Mouse (Mus musculus) gonadal fat pad, adult 2 months (tissue): ENCODE data around the gene Zfp553. TPM values are rescaled to one million over a fixed set of nuclear protein-coding genes. Genes with fewer than 3 reads are reported as not detected.
"Not testable (repeated sequence)": the region's sequence is repeated elsewhere in the genome, so short reads cannot be mapped to it uniquely, and the experiment has no call there.

ENCODE experiments used
- DNase-seq: peaks from one replicate; pipeline ENCODE4 v3.0.0-alpha.2; 2012; ENCODE audit warnings: low read depth
- polyA plus RNA-seq: library from polyadenylated mRNA; depleted of rRNA; stranded (reverse); fragments of >200 nt; gene quantifications from 2 replicates; pipeline ENCODE4 v1.2.3, GENCODE M21; 2012

Zfp553 gene
- polyA plus RNA-seq, 1 experiment, result 13.4 TPM

DNA sequence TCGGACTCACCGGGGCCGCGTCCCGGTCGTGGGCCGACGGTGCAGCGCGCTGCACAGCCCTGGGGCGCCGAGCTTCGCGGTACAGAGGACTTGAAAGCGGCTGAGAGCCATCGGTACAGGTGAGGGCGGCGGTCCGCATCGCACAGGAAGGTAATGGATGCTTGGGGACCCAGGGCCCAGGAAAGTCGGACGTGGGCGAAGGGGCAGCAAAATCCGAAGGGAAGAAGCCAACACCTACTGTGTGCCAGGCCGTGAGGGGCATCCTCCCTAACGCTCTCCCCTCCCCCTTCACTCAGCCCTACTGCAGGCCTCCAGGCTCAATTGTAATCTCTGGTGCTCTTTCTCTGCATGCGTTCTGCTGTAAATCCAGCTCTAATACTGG is 498 bp downstream of the Zfp553 start:
- DNase-seq, result no peak

- DNase-seq, result no peak
Measured at GRCm38 (mm10) chr7:127233765-127234164, 904 bp downstream of the Zfp553 start.

- no peak for DNase-seq
Measured at GRCm38 (mm10) chr7:127234777-127235176, 1.9 kb downstream of the Zfp553 start.

DNA sequence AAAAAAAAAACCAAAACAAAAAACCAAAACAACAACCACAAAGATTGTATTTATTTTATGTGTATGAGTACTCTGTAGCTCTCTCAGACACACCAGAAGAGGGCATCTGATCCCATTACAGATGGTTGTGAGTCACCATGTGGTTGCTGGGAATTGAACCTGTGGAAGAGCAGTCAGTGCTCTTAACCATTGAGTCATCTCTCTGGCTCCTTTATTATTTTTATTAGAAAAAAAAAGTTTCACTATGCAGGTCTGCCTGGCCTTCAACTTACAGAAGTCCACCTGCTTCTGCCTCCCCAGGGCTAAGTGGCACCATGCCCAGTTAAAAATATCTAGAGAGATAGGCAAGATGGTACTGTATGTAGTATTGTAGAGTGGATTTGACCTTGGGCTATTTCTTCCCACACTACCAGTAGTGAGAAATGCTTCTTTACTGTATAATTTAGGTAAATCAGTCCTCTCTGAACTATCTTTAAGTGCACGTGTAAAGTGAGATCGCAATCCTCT is 10.6 kb downstream of the Zfp553 start:
- DNase-seq, result no peak

DNA sequence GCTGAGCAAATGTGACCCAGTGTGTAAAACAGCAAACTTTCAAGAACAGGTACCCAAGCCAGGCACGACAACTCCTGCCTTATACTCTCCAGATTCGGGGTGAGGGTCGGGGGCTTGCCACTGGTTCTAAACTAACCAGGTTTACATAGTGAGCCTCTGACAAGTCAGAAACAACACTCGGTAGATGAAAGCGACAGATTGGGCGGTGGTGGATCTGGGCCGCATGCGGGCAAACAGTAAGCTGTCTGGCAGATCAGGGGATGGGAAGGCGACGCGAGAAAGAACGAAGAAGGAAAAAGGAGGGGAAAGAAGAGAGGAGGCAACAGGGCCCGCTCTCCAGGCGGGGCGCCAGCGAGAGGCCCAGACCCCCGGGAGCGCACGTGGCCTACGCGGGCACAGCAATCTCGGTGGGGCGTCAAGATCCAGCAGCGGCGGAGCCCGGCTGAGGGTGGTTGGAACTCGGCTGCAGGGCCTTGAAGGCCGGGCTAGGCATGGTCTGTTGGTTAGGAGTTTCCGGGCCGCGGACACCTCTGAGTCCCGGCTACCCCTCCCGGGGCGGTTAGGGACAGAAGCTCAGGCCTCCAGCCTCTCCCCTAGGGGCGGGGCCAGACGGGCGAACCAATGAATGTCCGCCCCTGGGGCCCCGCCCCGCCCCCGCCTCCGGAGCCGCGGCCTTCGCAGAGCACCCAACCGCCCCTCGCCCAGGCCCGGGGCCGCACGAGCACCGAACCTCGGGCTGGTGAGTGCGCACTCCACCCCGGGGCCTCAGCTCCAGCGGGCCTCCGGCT is 11.2 kb downstream of the Zfp553 start, which contains the start of gene Zfp771:
Zfp771 (plus strand) TSS at position 405 of the 788 bp plus-strand sequence.
- no peak for DNase-seq

DNA sequence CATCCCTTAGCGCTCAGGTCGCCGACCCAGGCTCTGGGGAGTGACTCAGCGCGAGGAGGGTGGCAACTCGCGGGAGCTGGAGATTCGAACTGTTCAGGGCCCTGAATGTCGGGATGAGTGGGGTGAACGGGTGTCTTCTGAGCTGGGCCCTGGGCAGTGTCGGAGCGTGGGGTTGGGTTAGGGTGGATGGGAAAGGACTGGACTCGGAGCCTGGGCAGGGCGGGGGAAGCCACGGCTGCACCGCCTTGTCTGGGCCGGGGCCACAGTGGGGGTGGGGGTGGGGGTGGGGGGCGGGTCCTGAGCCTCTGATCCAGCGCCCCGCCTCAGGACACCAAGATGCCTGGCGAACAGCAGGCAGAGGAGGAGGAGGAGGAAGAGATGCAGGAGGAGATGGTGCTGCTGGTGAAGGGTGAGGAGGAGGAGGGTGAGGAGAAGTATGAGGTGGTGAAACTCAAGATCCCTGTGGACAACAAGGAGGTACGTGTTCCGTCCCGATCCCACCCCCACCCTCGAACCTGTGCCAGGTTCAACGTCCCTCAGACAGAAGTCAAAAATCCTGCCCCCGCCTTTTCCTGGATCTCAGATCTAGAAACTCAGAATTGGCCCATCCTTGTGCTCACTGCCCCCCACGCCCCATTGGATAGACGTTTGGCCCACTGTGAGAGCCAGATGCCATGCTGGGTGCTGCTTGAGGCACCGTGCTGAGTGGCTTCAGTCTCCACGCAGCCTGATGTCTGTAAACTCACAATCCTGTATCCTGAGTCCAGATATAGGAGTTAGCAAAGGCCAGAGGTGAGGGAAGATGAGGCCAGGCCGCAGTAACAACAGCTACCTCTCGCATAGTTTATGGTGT is 12.0 kb downstream of the Zfp553 start:
- no peak for DNase-seq

GRCm38 (mm10) chr7:127250511-127250910 is 17.6 kb downstream of the Zfp553 start:
- not testable (repeated sequence) for DNase-seq

GRCm38 (mm10) chr7:127252414-127252813 is 19.6 kb downstream of the Zfp553 start:
- no peak for DNase-seq

- no peak for DNase-seq
Measured at GRCm38 (mm10) chr7:127253341-127253740, 20.5 kb downstream of the Zfp553 start.

DNA sequence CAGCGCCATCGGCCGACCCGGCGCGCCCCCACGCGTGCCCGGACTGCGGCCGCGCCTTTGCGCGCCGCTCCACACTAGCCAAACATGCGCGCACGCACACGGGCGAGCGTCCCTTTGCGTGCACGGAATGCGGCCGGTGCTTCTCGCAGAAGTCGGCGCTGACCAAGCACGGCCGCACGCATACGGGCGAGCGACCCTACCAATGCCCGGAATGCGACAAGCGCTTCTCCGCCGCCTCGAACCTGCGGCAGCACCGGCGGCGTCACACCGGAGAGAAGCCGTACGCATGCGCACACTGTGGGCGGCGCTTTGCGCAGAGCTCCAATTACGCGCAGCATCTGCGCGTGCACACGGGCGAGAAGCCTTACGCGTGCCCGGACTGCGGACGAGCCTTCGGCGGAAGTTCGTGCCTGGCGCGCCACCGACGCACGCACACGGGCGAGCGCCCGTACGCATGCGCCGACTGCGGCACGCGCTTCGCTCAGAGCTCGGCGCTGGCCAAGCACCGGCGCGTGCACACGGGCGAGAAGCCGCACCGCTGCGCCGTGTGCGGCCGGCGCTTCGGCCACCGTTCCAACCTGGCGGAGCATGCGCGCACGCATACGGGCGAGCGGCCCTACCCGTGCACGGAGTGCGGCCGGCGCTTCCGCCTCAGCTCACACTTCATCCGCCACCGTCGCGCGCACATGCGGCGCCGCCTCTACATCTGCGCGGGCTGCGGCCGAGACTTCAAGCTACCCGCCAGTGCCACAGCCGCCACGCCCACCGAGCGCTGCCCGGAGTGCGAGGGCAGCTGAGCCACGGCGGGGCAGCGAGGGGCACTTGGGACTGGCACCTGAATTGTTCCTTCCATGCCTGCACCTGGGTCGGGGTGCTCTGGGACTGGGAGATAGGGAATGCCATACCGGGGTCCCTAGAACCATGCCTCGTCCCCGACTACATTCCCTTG is 21.2 kb downstream of the Zfp553 start:
- no peak for DNase-seq

- DNase-seq, result no peak
Measured at GRCm38 (mm10) chr7:127255008-127255407, 22.1 kb downstream of the Zfp553 start.

GRCm38 (mm10) chr7:127255965-127256364 is 23.1 kb downstream of the Zfp553 start:
- DNase-seq, result no peak

- DNase-seq, result no peak
Measured at GRCm38 (mm10) chr7:127256518-127256917, 23.7 kb downstream of the Zfp553 start.

- DNase-seq, result no peak
Measured at GRCm38 (mm10) chr7:127259186-127259905, 26.5 kb downstream of the Zfp553 start.

DNA sequence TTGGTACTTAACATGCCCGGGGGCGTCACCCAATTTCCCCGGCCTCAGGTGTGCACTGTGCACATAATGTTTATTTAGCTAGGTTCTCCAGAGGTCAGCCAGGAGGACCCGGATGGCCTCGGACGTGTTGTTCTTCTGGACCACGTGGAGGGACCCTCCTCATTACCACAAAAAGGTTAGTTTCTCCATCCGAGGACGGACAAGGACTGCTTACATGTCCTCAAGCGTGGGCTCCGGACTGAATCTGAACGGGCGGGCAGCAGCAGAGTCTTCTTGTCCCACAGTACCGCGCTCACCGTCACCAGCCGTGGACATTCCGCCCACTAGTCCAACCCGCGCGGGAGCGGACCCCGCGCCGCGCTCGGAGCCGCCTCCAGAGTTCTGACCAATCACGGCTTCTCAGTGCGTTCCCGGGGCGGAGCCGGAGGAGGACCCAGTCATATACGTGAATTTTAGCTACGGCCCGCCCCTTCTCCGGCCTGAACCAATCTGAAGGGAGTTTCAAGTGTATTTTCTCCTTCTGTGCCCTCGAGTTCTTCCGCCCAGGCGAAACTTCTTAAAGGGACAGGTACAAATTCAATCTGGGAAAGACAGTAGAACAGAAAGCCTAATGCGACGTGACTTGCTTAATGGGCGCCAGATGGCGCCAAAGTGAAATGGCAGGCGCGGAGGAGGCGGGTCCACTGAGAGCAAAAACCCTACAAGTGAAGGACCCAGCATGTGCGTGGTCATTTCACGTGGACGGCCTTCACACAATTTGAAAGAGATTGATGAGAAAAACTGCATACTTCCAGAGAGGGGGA is 27.6 kb downstream of the Zfp553 start, which contains the start of gene Dctpp1:
Dctpp1 (minus strand) TSS at position 401 of the 803 bp plus-strand sequence.
- peak; percentile 96 for DNase-seq

- DNase-seq, result no peak
Measured at GRCm38 (mm10) chr7:127262218-127262961, 29.5 kb downstream of the Zfp553 start.

DNA sequence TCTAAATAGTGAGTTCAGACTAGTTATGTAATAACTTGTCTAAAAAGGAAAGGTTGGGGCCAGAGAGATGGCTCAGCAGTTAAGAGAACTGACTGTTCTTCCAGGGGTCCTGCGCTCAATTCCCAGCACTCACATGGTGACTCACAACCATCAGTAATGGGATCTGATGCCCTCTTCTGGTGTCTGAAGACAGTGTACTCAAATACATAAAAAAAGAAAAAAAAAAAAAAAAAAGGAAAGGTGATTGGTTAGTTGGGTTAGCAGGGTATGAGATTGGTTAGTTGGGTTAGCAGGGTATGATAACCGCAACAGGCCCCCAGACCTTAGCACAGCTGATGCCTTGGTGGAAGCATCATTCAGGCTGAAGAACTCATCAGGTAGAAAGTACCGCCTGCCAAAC is 30.7 kb downstream of the Zfp553 start:
- DNase-seq, result no peak

DNA sequence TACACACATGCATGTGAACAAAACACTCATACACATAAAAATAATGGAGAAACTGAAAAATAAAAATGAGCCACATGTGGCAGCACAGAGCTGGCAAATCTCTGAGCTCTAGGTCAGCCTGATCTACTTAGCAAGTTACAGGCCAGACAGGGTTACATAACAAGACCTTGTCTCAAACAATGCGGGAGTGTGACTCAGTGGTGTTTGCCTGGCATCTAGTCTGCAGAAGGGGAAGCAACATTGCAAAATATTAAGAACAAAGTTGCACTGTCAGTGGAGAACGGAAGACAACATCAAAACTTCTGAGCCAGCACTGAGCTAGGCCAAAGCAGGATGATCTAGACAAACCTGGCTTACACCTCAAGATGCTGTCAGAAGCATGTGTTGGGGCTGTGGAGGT is 37.4 kb downstream of the Zfp553 start:
- no peak for DNase-seq

DNA sequence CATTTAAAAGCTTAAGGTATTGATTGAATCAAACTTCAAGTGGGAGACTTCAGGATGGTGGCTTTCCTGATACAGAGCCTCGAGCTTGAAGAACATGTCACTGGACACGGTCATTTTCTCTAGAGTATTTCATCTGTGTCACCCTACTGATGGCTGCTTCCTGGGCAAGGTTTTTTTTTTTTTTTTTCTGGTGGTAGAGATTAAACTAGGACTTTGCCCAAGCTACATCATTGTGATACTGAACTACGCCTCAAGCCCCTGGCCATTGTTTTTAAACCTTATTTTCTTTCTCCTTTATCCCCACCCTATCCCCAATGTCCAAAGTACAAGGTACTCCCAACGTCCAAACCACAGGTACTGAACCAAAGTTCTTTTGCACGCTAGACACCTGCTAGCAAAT is 37.8 kb downstream of the Zfp553 start:
- DNase-seq, result no peak
